Mouse (Mus musculus) CD4-positive, CD25-positive, alpha-beta regulatory T cell (primary cell): ENCODE measurements around the gene Col7a1. TPM values are rescaled to one million over a fixed set of nuclear protein-coding genes. Genes with fewer than 3 reads are reported as not detected.

Source experiments
- polyA plus RNA-seq: library from polyadenylated mRNA; unstranded; fragments of 100-300 nt; shearing (Covaris generic); gene quantifications from one replicate; pipeline ENCODE4 v1.2.1, GENCODE M21; 2017

Col7a1 gene
- 0.14 TPM for polyA plus RNA-seq

DNA sequence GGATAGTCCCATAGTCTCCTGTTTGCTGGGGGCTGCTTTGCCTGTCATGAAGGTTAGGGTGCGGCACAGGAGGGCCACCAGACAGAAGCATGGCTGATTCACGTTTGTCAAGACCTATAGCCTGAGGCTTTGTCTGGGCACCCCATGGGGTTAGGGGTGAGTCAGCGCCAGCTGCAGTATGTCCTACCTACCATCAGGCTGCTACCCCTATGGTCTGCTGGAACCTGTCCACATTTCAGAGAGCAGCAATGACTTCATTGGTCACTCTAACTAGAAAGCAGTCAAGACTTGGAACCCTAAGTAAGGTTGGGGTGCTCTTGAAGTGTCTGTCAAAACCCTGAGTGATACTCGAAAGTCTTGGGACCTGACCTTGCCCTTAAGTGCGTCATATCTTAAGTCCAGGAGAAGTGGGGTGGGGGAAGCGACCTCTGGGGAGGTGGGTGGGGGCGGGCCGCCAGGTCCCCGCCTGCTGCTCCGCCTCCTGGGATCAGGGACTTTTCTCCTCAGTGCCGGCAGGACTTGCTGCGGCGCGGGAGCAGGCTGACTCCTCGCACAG, at the start of gene Col7a1:
Gene Col7a1, plus strand, starts transcription at position 506 of the 556 bp plus-strand sequence.

DNA sequence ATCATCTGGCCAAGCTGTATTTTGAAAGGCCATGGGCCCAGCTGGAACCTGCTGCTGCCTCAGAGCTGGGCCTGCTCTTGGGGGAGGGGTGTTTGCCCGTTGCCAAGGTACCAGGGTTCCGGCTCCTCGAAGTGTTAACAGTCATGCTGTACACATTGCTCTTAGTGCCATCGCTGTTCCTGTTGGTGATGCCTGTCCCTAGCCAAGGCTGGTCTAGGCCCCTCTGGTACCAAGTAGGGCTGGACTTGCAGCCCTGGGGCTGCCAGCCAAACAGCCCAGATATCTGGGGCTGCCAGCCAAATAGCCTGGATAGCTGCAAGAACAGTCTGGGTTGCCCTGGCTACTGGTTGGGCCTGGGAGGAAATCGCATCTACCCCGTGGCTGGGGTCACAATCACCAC, 38.9 kb upstream of the Col7a1 start, which contains the start of gene Tmem89:
Gene Tmem89, plus strand, starts transcription at position 129 of the 400 bp plus-strand sequence.

DNA sequence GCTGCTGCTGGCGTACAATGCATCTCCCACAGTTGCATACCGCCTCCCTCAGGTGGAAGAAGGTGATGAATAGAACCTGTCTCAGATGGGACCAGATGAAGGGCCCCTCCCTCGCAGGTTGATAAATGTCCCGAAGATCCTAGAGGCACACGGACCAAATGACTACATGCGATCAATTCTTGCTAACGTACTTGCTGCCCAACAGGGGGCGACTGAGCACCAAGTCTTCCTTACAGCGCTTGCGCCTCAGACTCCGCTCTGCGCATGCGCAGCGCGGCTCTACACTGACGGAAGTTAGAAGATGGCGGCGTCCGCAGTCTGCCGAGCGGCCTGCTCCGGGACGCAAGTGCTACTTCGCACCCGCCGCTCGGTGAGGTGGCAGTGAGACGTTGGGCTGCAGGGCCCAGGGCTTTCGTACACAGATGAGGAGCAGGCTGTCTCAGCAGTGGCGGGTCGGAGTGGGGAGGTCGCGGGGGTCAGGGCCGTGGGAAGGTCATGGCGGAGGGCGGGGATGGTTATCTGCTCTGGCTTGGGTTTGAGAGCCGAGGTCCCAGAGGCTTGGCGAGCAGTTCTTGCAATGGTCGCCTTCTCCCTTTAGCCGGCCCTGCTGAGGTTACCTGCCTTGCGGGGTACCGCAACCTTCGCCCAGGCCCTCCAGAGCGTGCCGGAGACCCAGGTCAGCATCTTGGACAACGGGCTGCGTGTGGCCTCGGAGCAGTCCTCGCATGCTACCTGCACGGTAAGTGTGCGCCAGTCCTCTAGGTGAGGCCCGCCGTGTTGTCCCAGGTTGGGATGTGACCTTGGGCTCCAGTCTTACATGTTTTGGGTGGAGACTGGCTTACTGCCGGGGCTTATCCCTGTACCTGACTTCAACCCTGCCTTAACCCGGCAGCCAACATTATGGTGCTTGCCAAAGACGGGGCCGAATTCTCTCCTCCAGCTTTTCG, 16.7 kb upstream of the Col7a1 start, which contains the start of gene Uqcrc1:
Gene Uqcrc1, plus strand, starts transcription at position 216 of the 947 bp plus-strand sequence.

DNA sequence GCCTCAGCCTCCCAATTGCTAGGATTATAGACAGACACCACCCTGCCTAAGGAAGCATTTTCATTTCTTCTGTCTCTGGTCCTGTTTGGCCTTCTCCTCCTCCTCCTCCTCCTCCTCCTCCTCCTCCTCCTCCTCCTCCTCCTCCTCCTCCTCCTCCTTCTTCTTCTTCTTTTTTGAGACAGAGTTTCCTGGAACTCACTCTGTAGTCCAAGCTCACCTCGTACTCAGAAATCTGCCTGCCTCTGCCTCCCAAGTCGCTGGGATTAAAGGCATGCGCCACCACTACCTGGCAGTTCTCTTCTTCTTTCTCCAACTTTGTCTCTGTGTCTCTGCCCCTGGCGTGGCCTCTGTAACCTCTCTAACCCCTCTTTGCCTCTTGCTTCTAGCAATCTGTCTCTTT, 32.3 kb downstream of the Col7a1 start, which contains the start of gene Ucn2:
Gene Ucn2, plus strand, starts transcription at position 301 of the 400 bp plus-strand sequence.

DNA sequence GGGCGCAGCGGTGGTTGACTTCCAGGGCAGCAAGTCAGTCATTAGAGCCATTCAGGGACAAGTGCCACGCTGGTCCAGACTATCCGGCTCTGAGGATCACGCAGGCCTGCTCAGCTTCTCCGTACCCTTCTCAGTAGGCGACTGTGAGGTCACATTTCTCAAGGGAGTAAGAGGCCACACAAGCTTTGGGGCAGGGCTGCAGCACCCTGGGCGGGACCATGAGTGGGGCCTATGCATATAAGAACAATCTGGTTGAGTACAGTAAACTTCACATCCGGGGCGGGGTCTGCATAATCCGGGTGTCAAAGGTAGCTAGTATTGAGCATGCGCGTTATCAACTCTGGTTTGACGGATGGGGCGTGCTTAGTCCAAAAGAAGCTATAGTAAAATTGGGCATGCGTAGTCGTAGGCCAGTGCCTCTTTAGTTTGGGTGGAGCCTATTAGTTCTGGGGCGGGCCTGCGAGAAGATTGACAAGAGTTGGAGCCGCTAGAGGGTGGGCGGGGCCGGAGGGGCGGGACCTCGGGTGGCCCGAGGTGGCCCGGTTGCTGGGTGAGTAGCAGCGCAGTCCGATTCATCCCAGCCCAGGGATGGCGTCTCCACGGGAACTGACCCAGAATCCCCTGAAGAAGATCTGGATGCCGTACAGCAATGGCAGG, 38.2 kb downstream of the Col7a1 start, which contains the start of gene Pfkfb4:
Gene Pfkfb4, plus strand, starts transcription at position 351 of the 657 bp plus-strand sequence.

Other genes with a start within 250 kb of the Col7a1 start
- 17.6 TPM for gene Ip6k2, start 169.8 kb upstream of the Col7a1 start, polyA plus RNA-seq
- 16.4 TPM for gene Nckipsd, start 145.2 kb upstream of the Col7a1 start, polyA plus RNA-seq
- 0.01 TPM for gene Celsr3, start 127.3 kb upstream of the Col7a1 start, polyA plus RNA-seq
- 19.4 TPM for gene Slc26a6, start 100.3 kb upstream of the Col7a1 start, polyA plus RNA-seq
- not detected for gene Tmem89, start 39.0 kb upstream of the Col7a1 start, polyA plus RNA-seq
- 354 TPM for gene Uqcrc1, start 17.0 kb upstream of the Col7a1 start, polyA plus RNA-seq
- not detected for gene Ucn2, start 32.4 kb downstream of the Col7a1 start, polyA plus RNA-seq
- gene Pfkfb4, start 38.2 kb downstream of the Col7a1 start, polyA plus RNA-seq: 4.9 TPM
- 4,571 TPM for gene Shisa5, start 85.0 kb downstream of the Col7a1 start, polyA plus RNA-seq
- gene Trex1, start 106.1 kb downstream of the Col7a1 start, polyA plus RNA-seq: 88.7 TPM
- 26.6 TPM for gene Atrip, start 120.5 kb downstream of the Col7a1 start, polyA plus RNA-seq
- gene Ccdc51, start 128.9 kb downstream of the Col7a1 start, polyA plus RNA-seq: 16.7 TPM
- gene Tma7, start 129.0 kb downstream of the Col7a1 start, polyA plus RNA-seq: 529 TPM
- 2.9 TPM for gene Plxnb1, start 141.8 kb downstream of the Col7a1 start, polyA plus RNA-seq
- gene Fbxw21, start 208.5 kb downstream of the Col7a1 start, polyA plus RNA-seq: not detected
- gene Fbxw13, start 242.4 kb downstream of the Col7a1 start, polyA plus RNA-seq: not detected